Mouse (Mus musculus): ENCODE results near the gene Ptges.
"Not testable (repeated sequence)": the region's sequence is repeated elsewhere in the genome, so short reads cannot be mapped to it uniquely, and the experiment has no call there.

Gene Ptges

GRCm38 (mm10) chr2:30929483-30930045 lies at the start of gene Ptges:
Gene Ptges, minus strand, starts transcription at chr2:30929863.
- peak; percentile 80 to 83 for DNase-seq

GRCm38 (mm10) chr2:30967352-30968327 lies 38.0 kb upstream of the Ptges start, which contains the start of gene Tor1a:
Gene Tor1a, minus strand, starts transcription at chr2:30967933.
- peak; percentile 91 to 95 for DNase-seq

- no peak for DNase-seq
These were observed 37.2 kb upstream of the Ptges start for GRCm38 (mm10) chr2:30966826-30967225.

GRCm38 (mm10) chr2:30965627-30966026 lies 36.0 kb upstream of the Ptges start:
- no peak for DNase-seq

- no peak for DNase-seq
These were observed 33.0 kb upstream of the Ptges start for GRCm38 (mm10) chr2:30962570-30963254.

GRCm38 (mm10) chr2:30959856-30960255 lies 30.2 kb upstream of the Ptges start:
- no peak for DNase-seq

GRCm38 (mm10) chr2:30958726-30959125 lies 29.1 kb upstream of the Ptges start:
- peak; percentile 66 to 84 for DNase-seq

GRCm38 (mm10) chr2:30957511-30957910 lies 27.8 kb upstream of the Ptges start:
- DNase-seq: no peak

GRCm38 (mm10) chr2:30954797-30955196 lies 25.1 kb upstream of the Ptges start:
- no peak for DNase-seq

- peak; percentile 91 to 93 for DNase-seq
These were observed 23.3 kb upstream of the Ptges start, which contains the start of gene Tor1b for GRCm38 (mm10) chr2:30952824-30953490. Gene Tor1b, plus strand, starts transcription at chr2:30952959.

GRCm38 (mm10) chr2:30952457-30952823 lies 22.8 kb upstream of the Ptges start:
- DNase-seq: no peak

- peak; percentile 68 to 82 for DNase-seq
These were observed 12.9 kb upstream of the Ptges start for GRCm38 (mm10) chr2:30942603-30943011.

GRCm38 (mm10) chr2:30942116-30942515 lies 12.5 kb upstream of the Ptges start:
- not testable (repeated sequence) for DNase-seq

GRCm38 (mm10) chr2:30941586-30941985 lies 11.9 kb upstream of the Ptges start:
- DNase-seq: no peak

- DNase-seq: no peak
These were observed 8.9 kb upstream of the Ptges start for GRCm38 (mm10) chr2:30938574-30938991.

GRCm38 (mm10) chr2:30937731-30938130 lies 8.1 kb upstream of the Ptges start:
- DNase-seq: no peak

- DNase-seq: no peak
These were observed 7.1 kb upstream of the Ptges start for GRCm38 (mm10) chr2:30936808-30937207.

- DNase-seq: peak; percentile 77 to 86
These were observed 4.3 kb upstream of the Ptges start for GRCm38 (mm10) chr2:30933917-30934450.

- DNase-seq: no peak
These were observed 3.4 kb upstream of the Ptges start for GRCm38 (mm10) chr2:30933032-30933431.

GRCm38 (mm10) chr2:30931922-30932321 lies 2.3 kb upstream of the Ptges start:
- no peak for DNase-seq

- DNase-seq: not testable (repeated sequence)
These were observed 1.2 kb upstream of the Ptges start for GRCm38 (mm10) chr2:30930846-30931245.

- DNase-seq: no peak
These were observed 675 bp downstream of the Ptges start for GRCm38 (mm10) chr2:30928893-30929482.

Data from kidney, postnatal 25 days (tissue).